Mouse (Mus musculus) megakaryocyte, embryonic 14.5 days (primary cell): ENCODE results near the gene Smoc2.

Source experiments
- FLI1 ChIP-seq: IDR thresholded peaks from 2 replicates; pipeline ENCODE4 v1.6.1; 2012; ENCODE audit warnings: low read length, inconsistent platforms, mixed read lengths
- GATA1 ChIP-seq: IDR thresholded peaks from 3 replicates; pipeline ENCODE4 v1.6.1; 2012; ENCODE audit warnings: mixed read lengths, low read length, inconsistent platforms, borderline replicate concordance

GRCm38 (mm10) chr17:14378692-14379446 is 99.6 kb downstream of the Smoc2 start:
- TF ChIP-seq GATA1 (no peak), FLI1 (no peak)
